Mouse (Mus musculus) kidney, postnatal 25 days (tissue): Measurements from ENCODE around the gene Gm21173.
"Not testable (repeated sequence)": the region's sequence is repeated elsewhere in the genome, so short reads cannot be mapped to it uniquely, and the experiment has no call there.

Source experiments
- DNase-seq, 2 experiments: peaks; one replicate each; pipeline ENCODE4 v3.0.0; 2021; ENCODE audit warnings: mixed read lengths in 2 of 2

Gene Gm21173

DNA sequence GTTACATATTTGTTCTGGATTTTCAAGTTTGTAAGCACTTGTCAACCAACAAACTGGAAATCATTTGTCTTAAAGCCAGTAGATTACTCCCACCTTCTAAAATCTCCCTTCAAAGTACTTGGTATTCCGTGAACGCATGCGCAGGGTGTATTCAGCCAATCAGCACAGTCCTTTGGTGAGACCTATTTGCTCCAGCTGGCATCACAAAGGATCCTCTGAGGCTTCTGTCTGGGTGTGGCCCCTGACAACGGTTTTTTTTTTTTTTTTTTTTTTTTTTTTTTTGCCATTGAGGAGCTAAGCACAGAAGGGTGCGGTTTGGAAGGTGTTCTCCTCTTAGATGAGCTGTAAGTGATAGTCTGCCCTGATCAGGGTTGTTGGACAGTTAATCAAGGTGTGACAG lies at the start of gene Gm21173:
Gene Gm21173 (plus strand): TSS at position 301 of the 400 bp plus-strand sequence.
- DNase-seq, result not testable (repeated sequence)
